Mouse (Mus musculus) layer of hippocampus, adult 8-10 months (tissue): ENCODE measurements around the gene Mgst1. TPM values are rescaled to one million over a fixed set of nuclear protein-coding genes. Genes with fewer than 3 reads are reported as not detected.
A peak's percentile ranks its signal among the peaks of the same experiment; 100 is the strongest.

ENCODE experiments used
- DNase-seq, 2 experiments: peaks; one replicate each; pipeline ENCODE4 v3.0.0; 2022; ENCODE audit warnings: low spot score in 2 of 2
- total RNA-seq, 4 experiments: library from RNA; stranded (reverse); gene quantifications; 2 replicates each; pipeline ENCODE4 v1.2.4; 2022

Gene Mgst1
- 10 to 100 TPM; 15.7 to 30.7 (median 18.7) TPM for total RNA-seq

GRCm38 (mm10) chr6:138139930-138140329 lies at the start of gene Mgst1:
Gene Mgst1 (plus strand): TSS chr6:138140316.
- DNase-seq, result no peak

GRCm38 (mm10) chr6:138092432-138092831 lies 47.7 kb upstream of the Mgst1 start:
- no peak for DNase-seq

- no peak for DNase-seq
Observed at GRCm38 (mm10) chr6:138095060-138095459, 45.1 kb upstream of the Mgst1 start.

GRCm38 (mm10) chr6:138099646-138100045 lies 40.5 kb upstream of the Mgst1 start:
- DNase-seq, result no peak

- no peak for DNase-seq
Observed at GRCm38 (mm10) chr6:138101843-138102242, 38.3 kb upstream of the Mgst1 start.

- DNase-seq, result no peak
Observed at GRCm38 (mm10) chr6:138102940-138103339, 37.2 kb upstream of the Mgst1 start.

- no peak for DNase-seq
Observed at GRCm38 (mm10) chr6:138104559-138104958, 35.6 kb upstream of the Mgst1 start.

- no peak for DNase-seq
Observed at GRCm38 (mm10) chr6:138117496-138117895, 22.6 kb upstream of the Mgst1 start.

- no peak for DNase-seq
Observed at GRCm38 (mm10) chr6:138128392-138129335, 11.5 kb upstream of the Mgst1 start.

- DNase-seq, result no peak
Observed at GRCm38 (mm10) chr6:138130541-138130940, 9.6 kb upstream of the Mgst1 start.

- DNase-seq, result no peak
Observed at GRCm38 (mm10) chr6:138140336-138140735, 220 bp downstream of the Mgst1 start.

- DNase-seq, result no peak
Observed at GRCm38 (mm10) chr6:138141111-138141592, 1.0 kb downstream of the Mgst1 start.

GRCm38 (mm10) chr6:138142604-138143003 lies 2.5 kb downstream of the Mgst1 start:
- DNase-seq, result no peak

GRCm38 (mm10) chr6:138143450-138143849 lies 3.3 kb downstream of the Mgst1 start:
- DNase-seq, result no peak

- peak; percentile 38 to 82 for DNase-seq
Observed at GRCm38 (mm10) chr6:138153111-138153510, 13.0 kb downstream of the Mgst1 start.

GRCm38 (mm10) chr6:138163920-138164319 lies 23.8 kb downstream of the Mgst1 start:
- peak in 1 of 2 experiments; percentile 31 for DNase-seq

GRCm38 (mm10) chr6:138171480-138172224 lies 31.5 kb downstream of the Mgst1 start:
- peak; percentile 17 to 25 for DNase-seq

Other genes starting within 250 kb of the Mgst1 start
- gene Slc15a5, start 60.4 kb upstream of the Mgst1 start, total RNA-seq, result not detected